Mouse (Mus musculus) thymus, postnatal 0 days (tissue): ENCODE data around the gene Pfkp. TPM values are rescaled to one million over a fixed set of nuclear protein-coding genes. Genes with fewer than 3 reads are reported as not detected.

Source experiments
- polyA plus RNA-seq: library from polyadenylated mRNA; unstranded; fragments of >200 nt; fragmentation: Nextera tagmentation; extraction: Ambion mirVana; gene quantifications from 2 replicates; pipeline ENCODE4 v1.2.1, GENCODE M21; 2015

The Pfkp gene
- polyA plus RNA-seq, 1 experiment from 2014 or later: 67.7 TPM

Other genes with a start within 250 kb of the Pfkp start
- 48.8 and 62.0 TPM in 2 replicates for gene Pitrm1, start 100.6 kb downstream of the Pfkp start, polyA plus RNA-seq